Mouse (Mus musculus) bone marrow macrophage, adult 2 months (primary cell): ENCODE measurements around the gene Nudt21. TPM values are rescaled to one million over a fixed set of nuclear protein-coding genes. Genes with fewer than 3 reads are reported as not detected.

Source experiments
- H3K27ac ChIP-seq: 2 replicates; pipeline ENCODE4 v1.5.1; 2012; ENCODE audit warnings: low read depth, low read length; ENCODE audit not compliant: insufficient read depth
- H3K4me1 ChIP-seq: 2 replicates; pipeline ENCODE4 v1.6.1; 2012; ENCODE audit warnings: low read length; ENCODE audit not compliant: control insufficient read depth, insufficient read depth
- H3K4me3 ChIP-seq: 2 replicates; pipeline ENCODE4 v1.5.1; 2012; ENCODE audit warnings: mild to moderate bottlenecking, low read length, moderate library complexity; ENCODE audit not compliant: insufficient read depth
- CTCF ChIP-seq: IDR thresholded peaks from 2 replicates; pipeline ENCODE4 v1.5.1; 2012; ENCODE audit warnings: low read depth, mild to moderate bottlenecking, low read length, moderate library complexity
- POLR2A ChIP-seq: IDR thresholded peaks from 2 replicates; pipeline ENCODE4 v1.6.1; 2012; ENCODE audit warnings: mild to moderate bottlenecking, low read depth, low read length, borderline replicate concordance
- polyA plus RNA-seq: library from polyadenylated mRNA; stranded (reverse); fragments of >200 nt; gene quantifications from 2 replicates; pipeline ENCODE4 v1.2.4, GENCODE M21; 2012; ENCODE audit not compliant: missing spikeins, insufficient read depth, insufficient read length

The Nudt21 gene
- polyA plus RNA-seq, 1 experiment = 61.3 TPM

- TF ChIP-seq CTCF (no peak), POLR2A (no peak)
- peak overlapping the region; percentile 1; the same call in 1 of the 2 replicates for H3K4me3 ChIP-seq
- no peak overlapping the region for H3K27ac ChIP-seq
- peaks cover 23% of the 10 kb centered on the region for H3K4me1 ChIP-seq
Measured at GRCm38 (mm10) chr8:94035200-94035599, 1.6 kb downstream of the Nudt21 start.

GRCm38 (mm10) chr8:94033601-94034000, 3.2 kb downstream of the Nudt21 start:
- peaks cover 23% of the 10 kb centered on the region for H3K4me1 ChIP-seq
- H3K27ac ChIP-seq = no peak overlapping the region
- TF ChIP-seq CTCF (no peak), POLR2A (no peak)
- no peak overlapping the region for H3K4me3 ChIP-seq

GRCm38 (mm10) chr8:94029701-94030100, 7.1 kb downstream of the Nudt21 start:
- no peak overlapping the region for H3K4me3 ChIP-seq
- TF ChIP-seq CTCF = no peak
- no peak for TF ChIP-seq POLR2A

GRCm38 (mm10) chr8:94023916-94024315, 12.9 kb downstream of the Nudt21 start:
- Histone ChIP-seq H3K27ac (no peak overlapping the region), H3K4me1 (no peaks in the 10 kb centered on the region), H3K4me3 (no peak overlapping the region)
- no peak for TF ChIP-seq POLR2A
- TF ChIP-seq CTCF = no peak

More at GRCm38 (mm10) chr8:94029701-94030100, 7.1 kb downstream of the Nudt21 start:
- Histone ChIP-seq H3K27ac (no peak overlapping the region), H3K4me1 (peaks cover 17% of the 10 kb centered on the region)

- peak overlapping the region; percentile 77 for H3K4me3 ChIP-seq
- TF ChIP-seq CTCF (no peak), POLR2A (no peak)
- H3K4me1 ChIP-seq = peaks cover 7% of the 10 kb centered on the region
- H3K27ac ChIP-seq = no peak overlapping the region
Measured at GRCm38 (mm10) chr8:94013026-94013612, 23.7 kb downstream of the Nudt21 start.

GRCm38 (mm10) chr8:94012013-94012951, 24.5 kb downstream of the Nudt21 start, which contains the start of gene Amfr:
Gene Amfr (minus strand): TSS chr8:94012842.
- TF ChIP-seq CTCF (no peak), POLR2A (no peak)
- Histone ChIP-seq H3K27ac (peak within 1 kb of the TSS; percentile 73), H3K4me3 (peak within 1 kb of the TSS; percentile 77), H3K4me1 (peaks cover 12% of the 10 kb centered on the region)

GRCm38 (mm10) chr8:94011076-94012012, 25.5 kb downstream of the Nudt21 start:
- H3K27ac ChIP-seq = peak overlapping the region; percentile 50

GRCm38 (mm10) chr8:94010101-94010705, 26.6 kb downstream of the Nudt21 start:
- Histone ChIP-seq H3K4me3 (no peak overlapping the region), H3K27ac (no peak overlapping the region), H3K4me1 (peaks cover 12% of the 10 kb centered on the region)
- TF ChIP-seq POLR2A (no peak), CTCF (no peak)

More at GRCm38 (mm10) chr8:94011076-94012012, 25.5 kb downstream of the Nudt21 start:
- Histone ChIP-seq H3K4me3 (peak overlapping the region; percentile 77), H3K4me1 (peaks cover 12% of the 10 kb centered on the region)
- TF ChIP-seq CTCF (no peak), POLR2A (no peak)
